Mouse (Mus musculus) layer of hippocampus, adult 9-11 months (tissue): Measurements from ENCODE around the gene Cutal.

Source experiments
- DNase-seq: peaks from one replicate; pipeline ENCODE4 v3.0.0; 2022

Cutal gene

GRCm38 (mm10) chr2:34884186-34884585 is 10.0 kb downstream of the Cutal start:
- no peak for DNase-seq

DNA sequence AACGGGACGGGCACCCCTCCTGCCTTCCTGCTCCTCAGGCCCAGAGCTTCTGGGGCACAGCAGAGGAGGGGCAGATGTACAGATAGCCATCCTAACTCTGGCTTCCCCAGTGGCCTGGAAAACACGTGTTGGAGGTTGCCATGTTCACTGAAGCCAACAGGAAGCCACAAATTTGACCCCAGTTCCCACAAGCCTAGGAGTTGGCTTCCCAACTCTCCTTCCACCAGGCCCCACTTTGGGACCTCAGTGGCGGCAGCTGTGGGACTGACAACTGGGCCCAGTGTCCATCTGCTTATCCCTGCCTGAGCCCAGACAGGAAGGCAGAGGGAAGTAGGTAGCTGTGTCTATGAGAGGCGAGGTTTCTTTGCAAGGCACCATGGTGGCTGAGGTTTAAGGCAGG is 19.8 kb downstream of the Cutal start:
- DNase-seq, result no peak

- no peak for DNase-seq
Measured at GRCm38 (mm10) chr2:34895503-34896113, 21.4 kb downstream of the Cutal start.

DNA sequence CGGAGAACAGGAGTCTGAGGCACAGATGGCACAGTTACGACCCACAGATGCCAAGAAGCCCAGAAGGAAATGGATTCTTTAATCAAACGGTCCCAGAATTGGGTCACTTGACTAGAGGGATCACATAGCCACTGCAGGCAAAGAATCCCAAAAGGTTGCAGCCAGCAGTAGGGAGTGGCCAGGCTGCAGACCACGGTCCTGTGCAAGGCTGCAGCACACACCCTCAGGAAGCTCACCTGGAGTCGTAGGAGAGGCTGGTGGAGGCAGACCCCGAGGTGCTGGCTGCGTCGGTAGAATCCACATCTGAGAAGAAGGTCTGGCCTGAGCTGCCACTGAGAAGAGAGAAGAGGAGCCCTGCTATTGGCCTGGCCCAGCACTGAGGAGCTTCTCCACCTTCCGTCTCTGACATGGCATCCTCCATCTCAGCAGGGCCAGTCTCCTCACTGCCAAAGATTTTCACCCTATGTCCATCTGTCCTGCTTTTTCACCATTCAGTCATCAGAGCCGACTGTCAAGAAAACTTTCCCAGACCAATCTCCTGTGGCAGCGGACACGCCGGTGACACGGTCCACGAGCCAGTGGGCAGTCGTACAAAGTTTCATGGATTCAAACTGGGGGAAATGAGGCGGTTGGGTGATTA is 22.7 kb downstream of the Cutal start:
- DNase-seq, result no peak

DNA sequence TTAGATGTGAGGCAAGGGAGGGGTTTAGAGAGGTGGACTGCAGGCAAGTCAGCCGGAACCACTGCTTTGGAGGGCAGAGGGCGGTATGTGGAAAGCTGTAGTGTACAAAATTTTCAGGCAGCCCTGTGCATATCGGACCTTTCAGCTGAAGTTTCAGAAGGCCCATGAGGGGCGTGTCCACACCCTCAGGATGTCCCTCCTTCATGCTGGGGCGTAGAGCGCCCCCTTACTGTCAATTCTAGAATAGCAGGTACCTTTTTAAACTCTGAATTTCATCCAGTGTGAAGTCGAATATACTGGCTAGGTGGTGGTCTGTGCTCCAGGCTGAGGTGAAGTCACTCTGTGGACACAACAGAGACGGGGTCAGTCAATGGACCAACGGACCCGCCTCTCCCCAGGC is 23.6 kb downstream of the Cutal start:
- no peak for DNase-seq

GRCm38 (mm10) chr2:34899682-34900081 is 25.5 kb downstream of the Cutal start:
- no peak for DNase-seq

- no peak for DNase-seq
Measured at GRCm38 (mm10) chr2:34900412-34900811, 26.2 kb downstream of the Cutal start.

DNA sequence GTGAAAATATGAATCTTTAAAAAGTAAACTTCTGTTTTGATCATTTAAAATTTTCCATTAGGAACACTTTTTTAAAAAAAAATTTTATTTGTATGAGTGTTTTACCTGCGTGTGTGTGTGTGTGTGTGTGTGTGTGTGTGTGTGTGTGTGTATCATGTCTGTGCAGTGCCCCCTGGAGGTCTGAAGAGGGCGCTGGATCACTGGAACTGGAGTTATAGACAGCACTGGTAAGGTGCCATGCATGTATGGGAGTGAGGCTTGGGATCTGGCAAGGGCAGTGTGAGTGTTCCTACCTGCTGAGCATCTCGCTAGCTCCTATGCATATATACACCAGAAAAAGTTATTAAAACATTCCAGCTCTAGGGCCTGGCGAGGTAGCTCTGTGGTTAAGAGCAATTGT is 27.5 kb downstream of the Cutal start:
- no peak for DNase-seq

DNA sequence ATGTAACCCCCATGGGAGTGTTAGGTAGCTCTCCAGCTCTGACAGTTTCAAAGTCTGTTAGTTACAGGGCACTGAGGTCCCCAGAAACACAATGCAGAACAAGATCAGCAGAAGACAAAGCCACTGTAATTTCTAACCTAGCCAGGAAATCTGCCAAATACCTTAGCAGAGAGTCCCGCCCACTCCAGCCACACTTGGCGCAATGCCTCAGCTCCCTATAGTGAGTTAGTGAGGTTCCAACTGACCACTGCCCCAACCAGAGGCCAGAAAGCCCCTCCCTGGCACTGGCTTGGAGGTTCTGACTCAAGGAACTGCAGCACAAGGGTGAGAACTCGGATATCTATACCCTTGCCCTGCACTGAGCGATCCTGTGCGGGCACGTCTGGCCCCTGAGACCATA is 28.5 kb downstream of the Cutal start:
- DNase-seq, result no peak

GRCm38 (mm10) chr2:34903191-34903590 is 29.0 kb downstream of the Cutal start:
- DNase-seq, result no peak

DNA sequence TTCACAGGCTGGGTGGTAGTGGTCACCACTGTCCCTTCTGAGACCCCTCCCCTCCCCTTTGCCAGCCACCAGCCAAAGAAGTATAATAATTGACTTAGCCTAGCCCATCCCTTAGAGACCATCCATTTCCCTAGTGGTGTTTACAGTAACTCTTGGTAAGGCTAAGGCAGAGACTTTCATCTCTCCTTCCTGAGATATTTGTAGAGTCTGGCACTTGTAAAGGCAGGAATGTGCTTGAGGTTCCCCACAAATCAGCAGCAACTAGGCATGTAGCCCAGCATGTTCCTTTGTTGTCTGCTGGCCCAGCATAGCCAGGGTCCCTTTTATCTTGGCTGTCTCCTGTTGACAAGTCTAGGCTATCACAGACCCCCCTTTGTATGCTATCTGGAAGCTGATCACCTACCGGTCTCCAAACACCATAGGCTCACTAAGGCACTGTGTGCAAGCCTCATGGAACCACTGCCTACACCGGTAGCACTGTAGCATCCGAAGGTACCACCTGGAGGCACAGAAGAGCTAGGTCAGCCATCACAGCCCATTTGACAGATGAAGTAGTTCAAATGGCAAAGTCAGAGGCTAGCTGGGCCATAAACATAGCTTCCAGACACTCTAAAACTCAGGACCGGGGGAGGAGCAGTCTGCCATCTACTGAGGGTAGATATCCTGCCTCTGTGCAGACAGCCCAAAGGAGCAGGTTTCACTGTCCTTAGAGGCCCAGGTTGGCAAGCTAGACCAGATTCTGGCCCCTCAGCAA is 29.6 kb downstream of the Cutal start:
- DNase-seq, result no peak

DNA sequence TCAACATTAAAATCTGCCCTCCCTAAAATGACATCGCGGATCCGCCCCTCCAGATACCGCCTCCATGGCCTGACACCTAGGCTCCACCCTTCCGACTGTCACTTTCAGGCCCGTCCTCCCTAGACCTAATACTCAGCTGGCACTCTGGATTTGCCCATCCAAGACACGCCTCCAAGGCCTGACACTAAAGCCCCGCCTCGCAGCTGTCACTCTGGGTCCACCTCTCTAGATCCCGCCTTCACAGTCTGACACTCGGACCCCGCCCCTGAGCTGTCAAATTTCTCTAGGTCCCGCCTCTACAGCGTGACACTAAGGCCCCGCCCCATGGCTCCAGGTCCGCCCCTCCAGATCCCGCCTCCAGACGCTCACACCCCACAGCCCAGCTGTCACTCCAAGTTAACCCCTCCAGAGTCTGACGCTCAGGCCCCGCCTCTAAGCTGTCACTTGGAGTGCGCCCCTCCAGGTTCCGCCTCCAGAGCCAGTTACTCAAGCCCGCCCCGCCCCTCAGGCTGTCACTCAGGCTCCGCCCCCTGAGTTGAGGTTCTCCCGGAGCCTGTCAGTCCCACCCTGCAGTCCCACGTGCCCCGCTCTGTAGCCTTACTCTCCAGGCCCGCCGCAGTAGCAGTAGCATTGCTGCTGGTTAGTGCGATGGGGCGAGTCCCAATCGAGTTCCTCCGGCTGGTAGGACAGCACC is 30.8 kb downstream of the Cutal start:
- DNase-seq, result peak; percentile 100

- DNase-seq, result no peak
Measured at GRCm38 (mm10) chr2:34906426-34906825, 32.2 kb downstream of the Cutal start.

DNA sequence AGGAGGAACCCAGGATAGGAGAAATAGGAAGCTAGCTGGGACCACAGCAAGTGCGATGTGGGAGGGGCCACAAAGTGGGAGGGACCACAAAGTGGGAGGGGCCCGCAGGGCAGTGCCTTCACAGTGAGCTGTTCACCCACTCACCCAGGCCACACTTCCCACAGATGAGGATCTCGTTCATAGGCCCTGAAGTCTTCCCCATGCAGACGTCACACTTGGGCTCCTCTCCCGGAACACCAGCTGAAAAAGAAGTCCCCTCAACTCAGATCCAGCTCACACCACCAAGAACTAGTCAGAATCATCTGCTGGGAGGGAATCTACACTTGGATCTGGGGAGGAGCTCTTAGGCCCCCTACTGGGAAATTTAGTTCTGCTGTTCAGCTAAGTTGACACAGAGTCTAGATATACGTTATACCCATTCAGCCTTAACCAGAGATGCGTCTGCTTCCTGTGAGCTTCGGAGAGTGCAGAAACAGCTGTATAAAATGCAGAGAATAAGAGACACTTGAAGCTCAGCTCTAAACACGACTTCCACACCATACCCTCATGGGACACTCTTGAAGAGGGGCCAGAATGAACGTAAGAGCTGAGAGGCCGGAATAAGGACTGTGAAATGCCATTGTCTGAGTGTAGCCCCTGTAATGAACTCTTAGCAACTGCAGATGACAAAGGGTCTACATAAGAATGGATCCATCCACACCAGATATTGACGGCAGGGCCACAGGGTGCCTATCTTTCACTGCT is 32.8 kb downstream of the Cutal start:
- peak; percentile 51 for DNase-seq

GRCm38 (mm10) chr2:34909719-34910118 is 35.5 kb downstream of the Cutal start:
- no peak for DNase-seq

GRCm38 (mm10) chr2:34911871-34912270 is 37.7 kb downstream of the Cutal start:
- DNase-seq, result no peak

DNA sequence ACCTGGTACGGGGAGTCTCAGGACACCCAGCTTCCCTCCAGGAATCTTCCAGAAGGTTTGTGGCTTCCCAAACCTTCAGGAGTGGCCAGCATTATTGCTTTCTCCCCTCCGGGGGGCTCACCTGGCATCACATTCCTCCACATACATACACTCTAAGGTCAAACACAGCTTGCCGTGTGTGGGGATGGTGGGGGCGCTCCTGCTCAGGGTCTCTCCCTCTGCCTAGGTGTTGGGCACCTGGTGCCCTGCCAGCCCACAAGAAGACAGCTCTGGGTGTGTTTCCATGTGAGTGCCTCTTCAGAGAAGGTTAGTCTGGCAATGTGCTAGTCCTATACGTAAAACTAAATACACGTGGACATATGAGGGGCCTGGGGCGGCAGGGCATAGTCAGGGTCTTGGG is 38.4 kb downstream of the Cutal start:
- DNase-seq, result no peak

- no peak for DNase-seq
Measured at GRCm38 (mm10) chr2:34913218-34914068, 39.2 kb downstream of the Cutal start, which contains the start of gene Phf19. Gene Phf19, minus strand, starts transcription at chr2:34914026.

GRCm38 (mm10) chr2:34914069-34914822 is 40.0 kb downstream of the Cutal start:
- peak; percentile 28 for DNase-seq

- no peak for DNase-seq
Measured at GRCm38 (mm10) chr2:34914823-34915082, 40.6 kb downstream of the Cutal start.

DNA sequence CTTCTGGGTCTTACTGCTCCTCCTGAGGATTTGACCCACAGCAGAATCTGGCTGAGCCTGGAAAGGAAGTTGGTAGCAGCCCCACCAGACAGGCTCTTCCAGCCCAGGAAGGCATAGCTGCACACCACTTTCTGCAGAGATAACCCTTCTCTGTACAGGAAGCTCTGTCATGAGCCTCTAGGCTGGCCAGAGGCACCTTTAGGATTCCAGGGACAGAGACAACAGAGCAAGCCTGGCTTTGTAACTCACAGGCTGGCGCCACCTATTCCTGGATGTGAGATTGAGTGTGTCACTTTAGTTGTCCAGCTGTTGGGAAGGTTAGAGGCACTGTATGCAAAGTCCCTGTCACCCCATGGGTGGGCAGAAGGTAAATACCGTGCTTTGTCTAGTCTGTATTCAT is 40.9 kb downstream of the Cutal start:
- no peak for DNase-seq
